Mouse (Mus musculus) brown adipose tissue, adult 24 weeks (tissue): ENCODE results near the gene Fars2. TPM values are rescaled to one million over a fixed set of nuclear protein-coding genes. Genes with fewer than 3 reads are reported as not detected.

Experiments
- H3K27ac ChIP-seq: fragments of 200-500 bp; replicated peaks from 2 replicates; pipeline ENCODE4 v1.5.1; 2012; ENCODE audit warnings: low read depth, mild to moderate bottlenecking, low read length
- H3K4me1 ChIP-seq: fragments of 200-500 bp; 2 replicates; pipeline ENCODE4 v1.6.1; 2012; ENCODE audit warnings: low read length, mixed read lengths; ENCODE audit not compliant: control insufficient read depth, insufficient read depth, insufficient read length
- H3K4me3 ChIP-seq: fragments of 200-500 bp; 2 replicates; pipeline ENCODE4 v1.5.1; 2012; ENCODE audit warnings: low read depth, mild to moderate bottlenecking, low read length, moderate library complexity; ENCODE audit not compliant: insufficient read depth
- polyA plus RNA-seq: library from polyadenylated mRNA; stranded (reverse); fragments of >200 nt; gene quantifications from 2 replicates; pipeline ENCODE4 v1.2.4, GENCODE M21; 2012; ENCODE audit not compliant: missing spikeins, insufficient read depth, insufficient read length

Gene Fars2
- polyA plus RNA-seq, 1 experiment: 91.4 TPM

GRCm38 (mm10) chr13:36282785-36283544, 165.8 kb downstream of the Fars2 start:
- no peak overlapping the region for H3K27ac ChIP-seq
- H3K4me3 ChIP-seq: no peak overlapping the region
- no peaks in the 10 kb centered on the region for H3K4me1 ChIP-seq

DNA sequence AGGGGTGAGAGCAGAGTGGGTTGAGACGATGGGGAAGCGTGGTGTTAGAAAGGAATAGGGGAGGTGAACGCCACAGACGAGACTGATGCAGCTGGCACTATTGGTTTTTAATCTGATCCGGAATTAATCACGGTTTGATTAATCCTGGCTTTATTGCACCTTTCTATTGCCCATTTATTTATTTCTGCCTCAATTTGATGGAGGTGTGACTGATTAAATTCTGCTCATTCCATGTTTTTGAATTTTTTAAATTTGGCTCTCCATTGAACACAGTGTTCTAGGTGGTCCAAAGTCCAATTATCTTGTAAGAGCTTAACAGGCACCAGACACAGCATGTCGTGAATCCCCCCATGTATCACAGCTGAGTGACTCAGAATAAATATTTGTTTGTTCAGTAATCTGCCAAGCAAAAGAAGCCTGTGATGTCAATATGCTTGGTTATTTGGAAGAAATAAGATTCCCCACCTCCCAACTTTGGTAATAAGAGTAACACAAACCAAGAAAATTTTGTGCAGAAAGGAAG, 166.4 kb downstream of the Fars2 start:
- Histone ChIP-seq H3K27ac (no peak overlapping the region), H3K4me3 (no peak overlapping the region), H3K4me1 (no peaks in the 10 kb centered on the region)

DNA sequence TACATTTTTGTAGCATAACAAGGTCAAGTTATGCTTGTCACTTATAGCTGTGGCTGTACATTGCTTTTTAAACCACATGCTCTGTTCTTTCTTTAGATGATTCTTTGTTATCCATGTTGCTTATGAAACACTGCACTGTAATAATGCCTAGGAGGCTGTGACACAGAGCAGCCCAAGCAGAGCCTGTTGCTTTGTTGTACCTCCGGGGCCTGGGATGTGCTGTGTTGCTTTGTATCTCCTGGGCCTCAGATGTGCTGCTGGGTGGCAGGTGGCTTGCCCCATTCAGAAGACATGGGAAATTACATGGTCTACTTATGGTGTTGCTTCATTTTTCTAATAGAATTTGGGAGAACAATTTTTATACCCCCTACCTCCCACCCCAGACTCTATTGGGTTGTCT, 166.9 kb downstream of the Fars2 start:
- Histone ChIP-seq H3K4me3 (no peak overlapping the region), H3K27ac (no peak overlapping the region), H3K4me1 (no peaks in the 10 kb centered on the region)

DNA sequence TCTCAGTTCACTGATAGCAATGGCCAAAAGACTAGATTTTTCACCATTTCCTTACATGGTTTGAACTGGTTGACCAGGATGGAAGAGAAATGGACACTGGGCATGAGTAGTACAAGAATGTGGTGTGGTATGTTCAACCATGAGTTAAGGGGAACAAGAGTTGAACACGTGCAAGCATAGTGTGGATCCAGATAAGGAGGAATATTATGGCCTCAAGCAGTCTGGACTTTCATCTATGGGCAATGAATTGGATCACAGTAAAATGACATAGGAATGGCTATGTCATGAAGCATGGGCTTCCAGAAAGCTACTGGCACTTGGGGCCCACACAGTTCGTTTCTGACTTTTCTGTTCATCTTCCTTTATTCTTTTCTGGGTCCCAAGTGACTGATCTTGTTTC, 168.0 kb downstream of the Fars2 start:
- Histone ChIP-seq H3K4me3 (no peak overlapping the region), H3K27ac (no peak overlapping the region), H3K4me1 (no peaks in the 10 kb centered on the region)

GRCm38 (mm10) chr13:36293511-36293910, 176.3 kb downstream of the Fars2 start:
- H3K4me3 ChIP-seq: no peak overlapping the region
- 0 out of 2 replicates have a peak, but pooled peaks cover 2% of the 10 kb centered on the region for H3K4me1 ChIP-seq
- H3K27ac ChIP-seq: no peak overlapping the region

DNA sequence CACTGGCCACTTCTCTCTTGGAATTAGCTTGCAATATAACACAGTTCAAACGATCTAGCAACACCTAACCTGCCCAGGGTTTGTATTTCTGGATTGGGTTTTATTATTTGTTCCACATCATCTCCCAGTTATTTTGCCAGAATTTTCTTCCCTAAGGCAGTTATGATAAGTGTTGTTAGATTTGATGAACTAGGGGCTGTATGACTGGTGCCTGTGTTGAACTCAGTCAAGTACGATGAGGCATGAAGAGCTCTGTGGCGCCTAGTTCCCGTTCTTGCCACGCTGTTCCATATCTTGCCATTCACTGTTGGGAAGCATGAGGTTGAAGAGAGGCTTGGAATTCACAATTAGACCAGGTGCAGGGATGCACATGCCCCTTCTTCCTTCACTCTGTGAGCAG, 177.3 kb downstream of the Fars2 start:
- H3K4me1 ChIP-seq: 0 out of 2 replicates have a peak, but pooled peaks cover 2% of the 10 kb centered on the region
- no peak overlapping the region for H3K27ac ChIP-seq
- no peak overlapping the region for H3K4me3 ChIP-seq

DNA sequence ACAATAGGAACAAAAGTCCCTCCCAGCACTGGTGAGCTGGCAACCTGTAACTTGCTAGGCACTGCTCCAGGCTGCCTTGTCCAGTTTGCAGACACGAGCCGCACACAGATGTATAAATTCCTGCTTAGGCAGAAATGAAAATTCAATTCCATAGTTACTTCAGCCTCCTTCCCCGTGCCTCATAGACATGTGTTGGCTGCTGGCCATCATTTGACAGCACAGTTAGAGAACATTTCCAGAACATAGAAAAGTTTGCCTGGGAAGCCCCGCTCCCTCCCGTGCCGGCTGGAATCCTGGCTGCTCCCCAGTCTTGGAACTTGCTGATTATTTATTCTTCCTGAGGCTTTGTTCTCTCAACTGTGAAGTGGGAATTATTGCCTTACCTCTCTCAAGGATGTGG, 178.6 kb downstream of the Fars2 start:
- no peak overlapping the region for H3K4me3 ChIP-seq
- H3K27ac ChIP-seq: no peak overlapping the region
- 0 out of 2 replicates have a peak, but pooled peaks cover 2% of the 10 kb centered on the region for H3K4me1 ChIP-seq

GRCm38 (mm10) chr13:36296574-36296973, 179.4 kb downstream of the Fars2 start:
- Histone ChIP-seq H3K4me1 (0 out of 2 replicates have a peak, but pooled peaks cover 2% of the 10 kb centered on the region), H3K4me3 (no peak overlapping the region), H3K27ac (no peak overlapping the region)

GRCm38 (mm10) chr13:36297950-36298781, 181.0 kb downstream of the Fars2 start:
- no peak overlapping the region for H3K4me3 ChIP-seq
- no peak overlapping the region for H3K27ac ChIP-seq
- H3K4me1 ChIP-seq: peaks cover 6% of the 10 kb centered on the region; the same call in 1 of the 2 replicates

DNA sequence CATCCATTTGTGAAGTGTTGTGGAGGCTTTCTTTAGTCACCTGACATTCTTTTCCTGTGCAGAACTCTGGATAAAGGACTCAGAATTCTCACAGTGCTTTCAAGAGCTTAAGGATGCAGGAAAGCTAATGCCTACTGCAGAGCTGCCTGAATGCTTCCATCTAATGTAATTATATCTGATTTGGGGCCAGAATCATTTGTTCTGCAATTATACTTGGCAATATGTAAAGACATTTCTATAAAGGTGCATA, 181.5 kb downstream of the Fars2 start:
- no peak overlapping the region for H3K27ac ChIP-seq
- no peak overlapping the region for H3K4me3 ChIP-seq
- peaks cover 4% of the 10 kb centered on the region; the same call in 1 of the 2 replicates for H3K4me1 ChIP-seq

GRCm38 (mm10) chr13:36302770-36303169, 185.6 kb downstream of the Fars2 start:
- Histone ChIP-seq H3K4me3 (no peak overlapping the region), H3K27ac (no peak overlapping the region), H3K4me1 (peaks cover 14% of the 10 kb centered on the region)

DNA sequence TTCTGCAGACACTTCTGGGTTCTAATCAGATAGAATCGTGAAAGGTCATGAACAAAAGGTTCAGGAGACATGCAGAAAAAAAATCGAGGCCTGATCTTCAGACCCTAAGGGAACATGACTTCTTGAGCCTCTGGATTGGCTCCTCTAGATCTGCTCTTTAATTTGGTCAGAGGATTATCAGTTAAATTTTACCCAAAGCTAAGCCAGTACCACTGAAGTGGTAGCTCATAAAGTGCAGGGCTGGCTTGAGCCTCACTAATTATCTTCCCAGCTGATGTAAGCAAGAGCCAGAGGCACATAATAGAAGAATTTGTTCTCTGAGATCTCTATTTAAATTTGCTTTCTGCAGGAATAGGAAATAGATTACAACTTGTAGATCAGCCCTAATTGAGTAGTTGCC, 188.1 kb downstream of the Fars2 start:
- peak overlapping the region; percentile 60 for H3K27ac ChIP-seq

DNA sequence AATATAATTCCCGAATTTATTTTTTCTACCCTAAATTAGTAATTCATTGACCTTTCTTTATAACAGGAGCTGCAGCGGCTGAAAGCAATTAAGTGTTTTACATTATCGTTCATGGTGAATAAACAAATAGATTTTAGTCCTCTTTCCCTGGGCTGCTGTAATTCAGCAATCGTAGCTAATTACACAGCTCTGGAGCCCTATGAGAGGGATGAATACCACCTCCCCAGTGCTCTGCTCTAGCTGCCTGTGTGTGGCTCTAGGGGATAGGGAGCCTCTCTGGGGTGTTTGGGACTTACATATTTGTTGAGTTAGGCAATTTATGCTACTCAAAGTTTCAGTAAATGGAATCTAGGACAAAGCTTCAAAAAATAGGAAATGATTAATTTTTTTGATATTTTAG, 190.2 kb downstream of the Fars2 start:
- Histone ChIP-seq H3K4me3 (no peak overlapping the region), H3K27ac (no peak overlapping the region), H3K4me1 (peaks cover 15% of the 10 kb centered on the region)

More for the DNA sequence above, 188.1 kb downstream of the Fars2 start:
- Histone ChIP-seq H3K4me3 (no peak overlapping the region), H3K4me1 (peaks cover 19% of the 10 kb centered on the region)

- H3K4me1 ChIP-seq: peaks cover 10% of the 10 kb centered on the region
- H3K27ac ChIP-seq: no peak overlapping the region
- no peak overlapping the region for H3K4me3 ChIP-seq
Observed at GRCm38 (mm10) chr13:36309160-36309559, 191.9 kb downstream of the Fars2 start.

DNA sequence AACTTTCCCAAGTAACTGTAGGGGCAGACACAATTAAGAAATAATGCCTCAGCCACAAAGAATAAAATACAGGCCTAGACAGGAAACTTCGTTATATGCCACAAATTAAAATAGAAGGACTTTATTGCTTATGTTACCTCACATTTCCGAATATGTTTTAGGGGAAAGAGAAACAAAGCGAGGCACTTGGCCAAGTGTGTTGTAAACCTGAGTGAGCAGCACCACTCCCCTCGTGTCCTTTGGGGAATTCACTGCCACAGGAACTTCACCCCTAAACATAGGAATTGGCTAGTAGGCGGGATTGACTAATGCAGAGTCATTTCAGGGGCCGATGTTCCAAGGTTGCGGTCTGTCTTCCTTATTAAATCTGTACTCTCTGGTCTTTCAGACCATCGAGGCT, 197.0 kb downstream of the Fars2 start:
- Histone ChIP-seq H3K4me3 (no peak overlapping the region), H3K27ac (no peak overlapping the region), H3K4me1 (peaks cover 4% of the 10 kb centered on the region; the same call in 1 of the 2 replicates)
